Mouse (Mus musculus) lung, adult 2 months (tissue): ENCODE measurements around the gene Hspa12a.

Experiments
- CTCF ChIP-seq: fragments of 200-500 bp; IDR thresholded peaks from 2 replicates; pipeline ENCODE4 v1.5.1; 2011; ENCODE audit warnings: mild to moderate bottlenecking, low read length, control low read depth; ENCODE audit not compliant: insufficient read depth
- POLR2A ChIP-seq: fragments of 200-500 bp; IDR thresholded peaks from 2 replicates; pipeline ENCODE4 v1.6.1; 2011; ENCODE audit warnings: low read depth, mild to moderate bottlenecking, control low read depth, low read length, borderline replicate concordance; ENCODE audit errors: extremely low read depth

GRCm38 (mm10) chr19:58911386-58911785 lies 32.1 kb downstream of the Hspa12a start:
- TF ChIP-seq POLR2A (no peak), CTCF (peak; percentile 74)
